Mouse (Mus musculus): ENCODE results near the gene Rab43. TPM values are rescaled to one million over a fixed set of nuclear protein-coding genes. Genes with fewer than 3 reads are reported as not detected.

Rab43 gene
- total and polyA plus RNA-seq, 2 experiments from 2014 or later: 6.7 to 19.7 TPM

DNA sequence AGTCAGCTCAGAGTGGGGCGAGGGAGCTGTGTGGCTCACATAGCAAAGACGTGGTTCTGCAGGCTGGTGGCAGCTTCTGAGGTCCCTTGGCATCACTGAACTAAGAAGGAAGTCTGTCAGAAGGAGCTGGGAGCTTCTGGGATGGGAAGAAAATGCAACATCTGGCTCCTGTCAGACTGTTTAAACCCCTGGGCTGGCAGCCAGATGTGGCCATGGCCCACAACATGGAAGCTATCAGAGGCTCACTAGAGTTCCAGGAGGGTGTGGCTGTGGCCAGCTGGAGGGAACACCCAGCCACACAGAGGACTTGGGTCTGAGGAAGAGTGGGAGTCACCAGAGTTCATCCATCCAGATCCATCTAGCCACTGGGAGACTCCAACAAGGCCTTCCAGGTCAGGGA lies 65.1 kb downstream of the Rab43 start:
- H3K4me3 ChIP-seq (ENCODE audit: low read depth, low read length): no peak overlapping the region
- no peaks in the 10 kb centered on the region for H3K36me3 ChIP-seq (replicated peaks; ENCODE audit: control insufficient read depth, insufficient read depth, low read length)
- H3K27me3 ChIP-seq (ENCODE audit: control insufficient read depth, insufficient read depth, low read length): 0 out of 2 replicates have a peak, but pooled peaks cover 3% of the 10 kb centered on the region
- H3K9ac ChIP-seq (replicated peaks; ENCODE audit: low read depth, low read length): no peak overlapping the region
- no peaks in the 10 kb centered on the region for H3K9me3 ChIP-seq (replicated peaks; ENCODE audit: control insufficient read depth, low read length)
- no peaks in the 10 kb centered on the region for H3K4me1 ChIP-seq (ENCODE audit: control insufficient read depth, insufficient read depth)
- no peak overlapping the region for H3K27ac ChIP-seq (ENCODE audit: low read depth)
- DNase-seq (ENCODE audit: low spot score): no peak
- H3K4me2 ChIP-seq (ENCODE audit: low read depth, low read length): no peak overlapping the region
- ATAC-seq (ENCODE audit: insufficient read depth, low read depth): no peak; the same call in 1 of the 2 replicates
- 56% methylated on average over 2 of the region's 2 CpGs for WGBS
- TF ChIP-seq CTCF (IDR thresholded peaks at IDR 0.05; ENCODE audit: low read depth): no peak

DNA sequence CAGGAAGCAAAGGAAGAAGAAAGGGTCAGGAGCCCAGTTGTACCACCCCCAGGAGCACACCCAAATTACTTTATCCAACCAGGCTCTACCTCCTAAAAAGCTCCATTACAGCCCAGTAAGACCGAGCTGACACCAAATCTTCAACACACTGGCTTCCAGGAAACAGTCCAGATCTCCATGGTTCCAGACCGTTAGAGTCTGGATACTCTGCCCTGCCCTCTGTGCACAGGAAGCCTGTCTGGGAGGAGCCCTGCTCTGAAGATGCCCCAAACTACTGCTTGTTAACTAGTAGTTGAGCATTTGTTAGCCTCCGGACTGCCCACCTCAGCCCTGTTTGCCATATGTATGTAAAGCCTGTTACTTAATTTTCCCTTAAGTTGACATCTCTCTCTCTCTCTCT lies 65.9 kb downstream of the Rab43 start:
- no peak overlapping the region for H3K4me3 ChIP-seq (ENCODE audit: low read depth, low read length)
- no peak overlapping the region for H3K4me2 ChIP-seq (ENCODE audit: low read depth, low read length)
- no peak for ATAC-seq (ENCODE audit: insufficient read depth, low read depth)
- no peak for TF ChIP-seq EP300 (IDR thresholded peaks at IDR 0.05; ENCODE audit: low read depth)
- TF ChIP-seq CTCF (IDR thresholded peaks at IDR 0.05; ENCODE audit: low read depth): no peak
- WGBS: 44% methylated on average over 3 of the region's 3 CpGs
- no peaks in the 10 kb centered on the region for H3K9me3 ChIP-seq (replicated peaks; ENCODE audit: control insufficient read depth, low read length)
- H3K27me3 ChIP-seq (ENCODE audit: control insufficient read depth, insufficient read depth, low read length): 0 out of 2 replicates have a peak, but pooled peaks cover 2% of the 10 kb centered on the region
- H3K9ac ChIP-seq (replicated peaks; ENCODE audit: low read depth, low read length): no peak overlapping the region
- 0 out of 2 replicates have a peak overlapping the region, but pooled peaks have one; percentile 13 for H3K27ac ChIP-seq (ENCODE audit: low read depth)
- H3K4me1 ChIP-seq (ENCODE audit: control insufficient read depth, insufficient read depth): no peaks in the 10 kb centered on the region
- DNase-seq (ENCODE audit: low spot score): no peak
- H3K36me3 ChIP-seq (replicated peaks; ENCODE audit: control insufficient read depth, insufficient read depth, low read length): no peaks in the 10 kb centered on the region

DNA sequence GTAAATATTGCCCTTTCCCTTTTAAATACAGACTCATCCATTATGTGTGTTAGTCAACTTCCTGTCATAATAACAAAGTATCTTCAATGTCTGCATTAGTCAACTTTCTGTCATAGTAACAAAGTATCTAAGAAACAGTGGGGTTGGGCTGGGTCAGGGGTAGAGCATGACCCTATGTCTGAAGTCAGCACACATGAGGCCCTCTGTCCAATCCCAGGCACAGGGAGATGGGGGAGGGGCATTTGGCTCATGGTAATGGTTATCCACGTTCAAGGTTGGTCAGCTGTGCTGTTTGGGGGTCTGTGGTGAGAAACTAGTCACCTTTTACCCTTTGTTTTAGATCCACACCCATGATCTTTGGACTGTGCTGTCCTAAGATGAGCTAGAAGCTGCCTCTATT lies 66.7 kb downstream of the Rab43 start:
- Histone ChIP-seq H3K36me3 (replicated peaks; ENCODE audit: control insufficient read depth, insufficient read depth, low read length) (no peaks in the 10 kb centered on the region), H3K4me2 (ENCODE audit: low read depth, low read length) (no peak overlapping the region), H3K27me3 (ENCODE audit: control insufficient read depth, insufficient read depth, low read length) (no peaks in the 10 kb centered on the region), H3K9ac (replicated peaks; ENCODE audit: low read depth, low read length) (no peak overlapping the region), H3K27ac (ENCODE audit: low read depth) (no peak overlapping the region), H3K4me1 (ENCODE audit: control insufficient read depth, insufficient read depth) (no peaks in the 10 kb centered on the region), H3K4me3 (ENCODE audit: low read depth, low read length) (no peak overlapping the region), H3K9me3 (replicated peaks; ENCODE audit: control insufficient read depth, low read length) (no peaks in the 10 kb centered on the region)
- no peak for ATAC-seq (ENCODE audit: insufficient read depth, low read depth)
- no peak for TF ChIP-seq CTCF (IDR thresholded peaks at IDR 0.05; ENCODE audit: low read depth)
- TF ChIP-seq EP300 (IDR thresholded peaks at IDR 0.05; ENCODE audit: low read depth): no peak
- WGBS: 38% methylated on average over 1 of the region's 1 CpGs
- DNase-seq (ENCODE audit: low spot score): no peak

DNA sequence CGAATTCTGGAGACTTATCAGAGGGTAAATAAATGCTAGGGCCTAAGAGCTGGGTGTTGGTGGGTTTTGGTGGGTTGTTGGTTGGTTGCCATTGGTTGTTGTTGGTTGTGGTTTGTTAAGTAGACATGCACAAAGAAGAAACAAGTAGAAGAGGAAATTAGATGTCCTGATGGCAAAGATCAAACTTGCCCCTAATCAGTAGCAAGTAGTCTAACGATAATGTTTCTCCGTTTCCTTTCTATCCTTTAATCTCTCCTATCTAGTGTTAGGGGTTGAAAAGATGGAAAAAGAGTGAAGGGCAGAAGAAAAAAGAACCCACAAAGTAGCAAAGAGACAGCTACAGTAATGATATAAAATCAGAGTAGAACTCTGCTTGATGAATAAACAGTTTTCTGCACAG lies 67.3 kb downstream of the Rab43 start:
- no peaks in the 10 kb centered on the region for H3K9me3 ChIP-seq (replicated peaks; ENCODE audit: control insufficient read depth, low read length)
- no peak overlapping the region for H3K4me3 ChIP-seq (ENCODE audit: low read depth, low read length)
- no peak overlapping the region for H3K27ac ChIP-seq (ENCODE audit: low read depth)
- no peak for TF ChIP-seq CTCF (IDR thresholded peaks at IDR 0.05; ENCODE audit: low read depth)
- no peak for TF ChIP-seq EP300 (IDR thresholded peaks at IDR 0.05; ENCODE audit: low read depth)
- ATAC-seq (ENCODE audit: insufficient read depth, low read depth) (no peak), DNase-seq (ENCODE audit: low spot score) (no peak)
- no peaks in the 10 kb centered on the region for H3K27me3 ChIP-seq (ENCODE audit: control insufficient read depth, insufficient read depth, low read length)
- whole genome bisulfite sequencing: 70% methylated on average over 3 of the region's 3 CpGs
- H3K9ac ChIP-seq (replicated peaks; ENCODE audit: low read depth, low read length): no peak overlapping the region
- H3K36me3 ChIP-seq (replicated peaks; ENCODE audit: control insufficient read depth, insufficient read depth, low read length): no peaks in the 10 kb centered on the region
- no peak overlapping the region for H3K4me2 ChIP-seq (ENCODE audit: low read depth, low read length)
- H3K4me1 ChIP-seq (ENCODE audit: control insufficient read depth, insufficient read depth): no peaks in the 10 kb centered on the region

GRCm38 (mm10) chr6:87743281-87743680 lies 68.7 kb downstream of the Rab43 start:
- 0 out of 2 replicates have a peak, but pooled peaks cover 3% of the 10 kb centered on the region for H3K27me3 ChIP-seq (ENCODE audit: control insufficient read depth, insufficient read depth, low read length)
- WGBS: 53% methylated on average over 5 of the region's 5 CpGs
- no peak for ATAC-seq (ENCODE audit: insufficient read depth, low read depth)
- no peak overlapping the region for H3K4me2 ChIP-seq (ENCODE audit: low read depth, low read length)
- TF ChIP-seq EP300 (IDR thresholded peaks at IDR 0.05; ENCODE audit: low read depth) (no peak), CTCF (IDR thresholded peaks at IDR 0.05; ENCODE audit: low read depth) (no peak)
- H3K4me1 ChIP-seq (ENCODE audit: control insufficient read depth, insufficient read depth): no peaks in the 10 kb centered on the region
- DNase-seq (ENCODE audit: low spot score): no peak
- H3K27ac ChIP-seq (ENCODE audit: low read depth): no peak overlapping the region
- no peaks in the 10 kb centered on the region for H3K36me3 ChIP-seq (replicated peaks; ENCODE audit: control insufficient read depth, insufficient read depth, low read length)
- no peak overlapping the region for H3K9ac ChIP-seq (replicated peaks; ENCODE audit: low read depth, low read length)
- no peaks in the 10 kb centered on the region for H3K9me3 ChIP-seq (replicated peaks; ENCODE audit: control insufficient read depth, low read length)
- H3K4me3 ChIP-seq (ENCODE audit: low read depth, low read length): no peak overlapping the region

DNA sequence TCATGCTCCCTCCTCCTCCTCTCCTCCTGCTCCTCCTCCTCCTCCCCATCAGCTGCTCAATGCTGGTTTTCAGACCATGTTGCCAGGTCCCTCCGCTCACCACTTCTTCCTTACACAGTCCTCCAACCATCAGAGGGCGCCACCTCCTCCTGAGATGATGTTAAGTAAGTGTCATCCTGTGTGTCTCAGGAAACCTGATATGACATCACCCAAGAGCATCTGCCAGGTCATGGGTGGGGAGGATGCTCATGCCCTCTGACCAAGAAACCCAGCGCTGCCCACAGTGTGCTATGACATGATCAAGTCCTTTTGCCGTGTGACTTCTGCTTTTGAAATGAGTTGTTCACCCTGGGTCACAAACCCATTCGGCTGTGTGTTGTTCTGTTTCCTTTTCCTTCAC lies 69.2 kb downstream of the Rab43 start:
- 0 out of 2 replicates have a peak, but pooled peaks cover 3% of the 10 kb centered on the region for H3K27me3 ChIP-seq (ENCODE audit: control insufficient read depth, insufficient read depth, low read length)
- no peaks in the 10 kb centered on the region for H3K36me3 ChIP-seq (replicated peaks; ENCODE audit: control insufficient read depth, insufficient read depth, low read length)
- 0 out of 2 replicates have a peak, but pooled peaks have one; percentile 1 for TF ChIP-seq CTCF (IDR thresholded peaks at IDR 0.05; ENCODE audit: low read depth)
- no peak for TF ChIP-seq EP300 (IDR thresholded peaks at IDR 0.05; ENCODE audit: low read depth)
- WGBS: 81% methylated on average over 5 of the region's 5 CpGs
- H3K4me2 ChIP-seq (ENCODE audit: low read depth, low read length): no peak overlapping the region
- no peak overlapping the region for H3K27ac ChIP-seq (ENCODE audit: low read depth)
- H3K4me3 ChIP-seq (ENCODE audit: low read depth, low read length): no peak overlapping the region
- H3K4me1 ChIP-seq (ENCODE audit: control insufficient read depth, insufficient read depth): no peaks in the 10 kb centered on the region
- no peaks in the 10 kb centered on the region for H3K9me3 ChIP-seq (replicated peaks; ENCODE audit: control insufficient read depth, low read length)
- H3K9ac ChIP-seq (replicated peaks; ENCODE audit: low read depth, low read length): no peak overlapping the region
- ATAC-seq (ENCODE audit: insufficient read depth, low read depth): no peak
- no peak for DNase-seq (ENCODE audit: low spot score)
